Mouse (Mus musculus): ENCODE results near the gene Hist1h3e. TPM values are rescaled to one million over a fixed set of nuclear protein-coding genes. Genes with fewer than 3 reads are reported as not detected.
"Not testable (repeated sequence)": the region's sequence is repeated elsewhere in the genome, so short reads cannot be mapped to it uniquely, and the experiment has no call there.

Hist1h3e gene
- polyA plus RNA-seq, 1 experiment from 2014 or later, result 2.0 TPM

GRCm38 (mm10) chr13:23581408-23582218 is 19.4 kb upstream of the Hist1h3e start, which contains the start of gene Hist1h4d:
Gene Hist1h4d, plus strand, starts transcription at chr13:23581598.
- Histone ChIP-seq H3K27ac (replicated peaks in 1 of 2; ENCODE audit: control insufficient read depth in 1 of 2, insufficient read depth in 1 of 2, low read depth in 2 of 2, low read length in 2 of 2) (peak within 1 kb of the TSS; percentile 78 to 79), H3K4me3 (ENCODE audit: control insufficient read depth in 1 of 2, insufficient read depth in 1 of 2, low read depth in 1 of 2, low read length in 2 of 2) (peak within 1 kb of the TSS; percentile 50 to 58), H3K4me2 (ENCODE audit: low read length) (peak within 1 kb of the TSS; percentile 85), H3K4me1 (ENCODE audit: control insufficient read depth in 2 of 2, insufficient read depth in 2 of 2, low read length in 2 of 2) (peaks cover 4 to 19% of the 10 kb centered on the region in 2 experiments), H3K9me3 (ENCODE audit: control insufficient read depth, low read length) (no peaks in the 10 kb centered on the region), H3K36me3 (ENCODE audit: control insufficient read depth, insufficient read depth, low read length) (no peaks in the 10 kb centered on the region), H3K9ac (ENCODE audit: low read length) (peak within 1 kb of the TSS; percentile 82), H3K27me3 (ENCODE audit: control insufficient read depth, insufficient read depth, low read length) (no peaks in the 10 kb centered on the region)
- peak; percentile 80 for ATAC-seq (ENCODE audit: insufficient number of reproducible peaks, insufficient read depth, low FRiP score, low read depth)
- WGBS, result under 1% methylated on average over 42 of the region's 43 CpGs

GRCm38 (mm10) chr13:23577835-23578234 is 15.7 kb upstream of the Hist1h3e start:
- Histone ChIP-seq H3K4me2 (ENCODE audit: low read length) (no peak overlapping the region), H3K27me3 (ENCODE audit: control insufficient read depth, insufficient read depth, low read length) (no peaks in the 10 kb centered on the region), H3K36me3 (ENCODE audit: control insufficient read depth, insufficient read depth, low read length) (no peaks in the 10 kb centered on the region), H3K27ac (replicated peaks in 1 of 2; ENCODE audit: control insufficient read depth in 1 of 2, insufficient read depth in 1 of 2, low read depth in 2 of 2, low read length in 2 of 2) (no peak overlapping the region), H3K4me3 (ENCODE audit: control insufficient read depth in 1 of 2, insufficient read depth in 1 of 2, low read depth in 1 of 2, low read length in 2 of 2) (no peak overlapping the region), H3K9me3 (ENCODE audit: control insufficient read depth, low read length) (no peaks in the 10 kb centered on the region), H3K4me1 (ENCODE audit: control insufficient read depth in 2 of 2, insufficient read depth in 2 of 2, low read length in 2 of 2) (peaks cover 3 to 24% of the 10 kb centered on the region in 2 experiments), H3K9ac (ENCODE audit: low read length) (no peak overlapping the region)
- no peak for ATAC-seq (ENCODE audit: insufficient number of reproducible peaks, insufficient read depth, low FRiP score, low read depth)
- WGBS, result 86% methylated on average over 1 of the region's 1 CpGs

- ATAC-seq (ENCODE audit: insufficient number of reproducible peaks, insufficient read depth, low FRiP score, low read depth), result no peak
- no peaks in the 10 kb centered on the region for H3K36me3 ChIP-seq (ENCODE audit: control insufficient read depth, insufficient read depth, low read length)
- H3K4me1 ChIP-seq (ENCODE audit: control insufficient read depth in 2 of 2, insufficient read depth in 2 of 2, low read length in 2 of 2), result peaks cover 3 to 21% of the 10 kb centered on the region in 2 experiments
- WGBS, result 64% methylated on average over 6 of the region's 6 CpGs
- peak overlapping the region; percentile 70 for H3K4me2 ChIP-seq (ENCODE audit: low read length)
- peak overlapping the region in 1 of 2 experiments; percentile 44; a peak in 2 of 4 replicates for H3K4me3 ChIP-seq (ENCODE audit: control insufficient read depth in 1 of 2, insufficient read depth in 1 of 2, low read depth in 1 of 2, low read length in 2 of 2)
- no peaks in the 10 kb centered on the region for H3K9me3 ChIP-seq (ENCODE audit: control insufficient read depth, low read length)
- H3K9ac ChIP-seq (ENCODE audit: low read length), result peak overlapping the region; percentile 79
- H3K27me3 ChIP-seq (ENCODE audit: control insufficient read depth, insufficient read depth, low read length), result no peaks in the 10 kb centered on the region
- peak overlapping the region; percentile 61 to 67; a peak in 3 of 4 replicates for H3K27ac ChIP-seq (replicated peaks in 1 of 2; ENCODE audit: control insufficient read depth in 1 of 2, insufficient read depth in 1 of 2, low read depth in 2 of 2, low read length in 2 of 2)
Observed at GRCm38 (mm10) chr13:23576906-23577639, 14.9 kb upstream of the Hist1h3e start.

GRCm38 (mm10) chr13:23576351-23576881 is 14.2 kb upstream of the Hist1h3e start:
- H3K4me3 ChIP-seq (ENCODE audit: control insufficient read depth in 1 of 2, insufficient read depth in 1 of 2, low read depth in 1 of 2, low read length in 2 of 2), result peak overlapping the region; percentile 18 to 44
- H3K9me3 ChIP-seq (ENCODE audit: control insufficient read depth, low read length), result no peaks in the 10 kb centered on the region
- H3K36me3 ChIP-seq (ENCODE audit: control insufficient read depth, insufficient read depth, low read length), result no peaks in the 10 kb centered on the region
- peak overlapping the region; percentile 70 for H3K4me2 ChIP-seq (ENCODE audit: low read length)
- peaks cover 3 to 18% of the 10 kb centered on the region in 2 experiments; a peak in 3 of 4 replicates for H3K4me1 ChIP-seq (ENCODE audit: control insufficient read depth in 2 of 2, insufficient read depth in 2 of 2, low read length in 2 of 2)
- H3K27me3 ChIP-seq (ENCODE audit: control insufficient read depth, insufficient read depth, low read length), result no peaks in the 10 kb centered on the region
- peak overlapping the region; percentile 79 for H3K9ac ChIP-seq (ENCODE audit: low read length)
- no peak for ATAC-seq (ENCODE audit: insufficient number of reproducible peaks, insufficient read depth, low FRiP score, low read depth)
- WGBS, result 26% methylated on average over 7 of the region's 7 CpGs
- H3K27ac ChIP-seq (replicated peaks in 1 of 2; ENCODE audit: control insufficient read depth in 1 of 2, insufficient read depth in 1 of 2, low read depth in 2 of 2, low read length in 2 of 2), result peak overlapping the region; percentile 61 to 67

GRCm38 (mm10) chr13:23575864-23576313 is 13.7 kb upstream of the Hist1h3e start:
- H3K27me3 ChIP-seq (ENCODE audit: control insufficient read depth, insufficient read depth, low read length); ATAC-seq (ENCODE audit: insufficient number of reproducible peaks, insufficient read depth, low FRiP score, low read depth); H3K36me3 ChIP-seq (ENCODE audit: control insufficient read depth, insufficient read depth, low read length); H3K9me3 ChIP-seq (ENCODE audit: control insufficient read depth, low read length): not testable (repeated sequence)
- Histone ChIP-seq H3K4me1 (ENCODE audit: control insufficient read depth in 2 of 2, insufficient read depth in 2 of 2, low read length in 2 of 2) (peaks cover 3 to 18% of the 10 kb centered on the region in 2 experiments; a peak in 3 of 4 replicates), H3K27ac (replicated peaks in 1 of 2; ENCODE audit: control insufficient read depth in 1 of 2, insufficient read depth in 1 of 2, low read depth in 2 of 2, low read length in 2 of 2) (peak overlapping the region; percentile 45 to 67), H3K9ac (ENCODE audit: low read length) (peak overlapping the region; percentile 79), H3K4me3 (ENCODE audit: control insufficient read depth in 1 of 2, insufficient read depth in 1 of 2, low read depth in 1 of 2, low read length in 2 of 2) (peak overlapping the region; percentile 37 to 44), H3K4me2 (ENCODE audit: low read length) (peak overlapping the region; percentile 70)
- 2% methylated on average over 11 of the region's 40 CpGs for WGBS

GRCm38 (mm10) chr13:23575271-23575851 is 13.2 kb upstream of the Hist1h3e start, which contains the start of gene Hist1h3d:
Gene Hist1h3d, plus strand, starts transcription at chr13:23575763.
- ATAC-seq (ENCODE audit: insufficient number of reproducible peaks, insufficient read depth, low FRiP score, low read depth), result peak; percentile 58
- 2% methylated on average over 18 of the region's 18 CpGs for WGBS
- H3K9me3 ChIP-seq (ENCODE audit: control insufficient read depth, low read length), result no peaks in the 10 kb centered on the region
- no peaks in the 10 kb centered on the region for H3K27me3 ChIP-seq (ENCODE audit: control insufficient read depth, insufficient read depth, low read length)
- H3K4me1 ChIP-seq (ENCODE audit: control insufficient read depth in 2 of 2, insufficient read depth in 2 of 2, low read length in 2 of 2), result peaks cover 3 to 19% of the 10 kb centered on the region in 2 experiments
- peak within 1 kb of the TSS; percentile 70 for H3K4me2 ChIP-seq (ENCODE audit: low read length)
- peak within 1 kb of the TSS; percentile 79 for H3K9ac ChIP-seq (ENCODE audit: low read length)
- H3K36me3 ChIP-seq (ENCODE audit: control insufficient read depth, insufficient read depth, low read length), result no peaks in the 10 kb centered on the region
- H3K4me3 ChIP-seq (ENCODE audit: control insufficient read depth in 1 of 2, insufficient read depth in 1 of 2, low read depth in 1 of 2, low read length in 2 of 2), result peak within 1 kb of the TSS; percentile 37 to 44
- H3K27ac ChIP-seq (replicated peaks in 1 of 2; ENCODE audit: control insufficient read depth in 1 of 2, insufficient read depth in 1 of 2, low read depth in 2 of 2, low read length in 2 of 2), result peak within 1 kb of the TSS; percentile 81

Data from heart, embryonic 14.5 days (tissue).